Mouse (Mus musculus): Measurements from ENCODE around the gene Cracr2b.

Cracr2b gene

GRCm38 (mm10) chr7:141486239-141486638 lies 25.3 kb downstream of the Cracr2b start:
- no peak for DNase-seq (ENCODE audit: low spot score)

DNA sequence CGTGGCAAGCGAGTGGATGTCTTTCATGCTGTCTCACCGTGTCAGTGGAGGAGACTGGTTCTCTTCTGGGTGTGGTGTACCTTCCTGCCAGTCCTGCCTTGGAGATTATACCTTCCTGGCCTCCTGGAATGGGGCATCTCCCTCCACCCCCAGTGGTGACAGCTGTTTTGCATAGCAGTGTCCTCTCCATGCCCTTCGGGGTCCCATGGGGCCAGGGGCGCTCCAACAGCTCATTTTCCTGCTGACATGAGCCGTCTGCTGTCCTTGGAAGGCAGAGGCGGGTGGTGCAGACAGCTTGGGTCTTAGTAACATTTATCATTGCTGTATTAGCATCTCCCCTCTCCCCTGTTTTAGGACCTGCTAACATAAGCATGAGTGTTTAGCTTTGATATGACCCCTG lies 26.2 kb downstream of the Cracr2b start:
- no peak for DNase-seq (ENCODE audit: low spot score)

DNA sequence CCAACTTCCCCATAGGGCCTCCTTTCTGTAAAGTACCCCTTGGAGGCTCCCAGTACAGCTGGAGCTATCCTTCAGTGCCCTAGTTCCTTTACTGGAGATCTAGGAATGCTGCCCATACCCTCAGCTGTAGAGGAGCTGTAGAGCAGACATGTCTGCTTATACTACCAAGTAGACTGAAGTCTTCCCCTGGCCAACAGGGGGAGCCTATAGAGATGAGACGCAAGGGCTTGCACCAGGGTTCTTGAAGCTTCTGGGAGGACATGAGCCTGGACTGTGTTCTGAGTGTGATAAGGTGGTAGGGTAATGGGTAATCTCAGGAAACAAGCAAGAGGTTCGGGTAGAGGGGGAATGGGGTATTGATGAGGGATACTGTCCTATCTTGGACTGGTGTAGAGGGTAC lies 30.3 kb downstream of the Cracr2b start:
- no peak for DNase-seq (ENCODE audit: low spot score)

DNA sequence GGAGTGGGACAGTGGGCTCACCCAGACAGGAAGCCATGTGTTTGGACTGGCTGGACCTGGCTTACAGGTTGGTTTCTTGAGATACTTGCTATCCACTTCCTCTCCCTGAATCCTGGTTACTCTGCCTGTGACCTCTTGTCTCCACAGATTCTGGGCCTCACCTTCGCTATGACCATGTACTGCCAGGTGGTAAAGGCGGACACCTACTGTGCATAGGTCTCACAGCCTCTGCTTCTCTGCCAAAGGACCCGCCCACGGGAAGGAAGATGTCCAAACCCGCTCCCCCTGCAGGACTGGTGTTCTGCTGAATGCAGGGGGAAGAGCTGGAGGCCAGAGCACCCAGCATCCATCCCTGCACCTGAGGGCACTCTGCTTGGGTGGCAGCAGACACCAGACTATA lies 31.8 kb downstream of the Cracr2b start:
- no peak for DNase-seq (ENCODE audit: low spot score)

GRCm38 (mm10) chr7:141493729-141494128 lies 32.8 kb downstream of the Cracr2b start:
- DNase-seq (ENCODE audit: low spot score) = no peak

DNA sequence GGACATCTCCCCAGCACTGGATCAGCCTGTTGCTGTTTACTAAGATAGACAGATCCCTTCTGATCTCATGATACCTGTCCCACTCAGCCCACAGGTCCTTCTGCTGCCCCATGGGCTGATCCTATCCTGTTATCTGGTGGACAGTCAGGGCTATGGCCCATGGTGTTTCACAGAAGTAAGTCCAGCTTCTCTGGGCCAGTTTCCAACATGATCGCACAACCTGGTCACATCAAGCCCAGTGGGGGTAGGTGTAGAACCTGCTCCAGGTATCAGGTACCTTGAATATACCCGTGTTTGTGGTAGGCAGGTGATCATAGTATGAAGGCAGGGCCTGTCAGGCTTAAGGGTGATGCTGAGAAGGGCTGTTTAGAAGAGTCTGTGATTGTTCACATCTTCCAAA lies 34.5 kb downstream of the Cracr2b start:
- no peak for DNase-seq (ENCODE audit: low spot score)

- no peak for DNase-seq (ENCODE audit: low spot score)
Measured at GRCm38 (mm10) chr7:141495940-141496339, 35.0 kb downstream of the Cracr2b start.

- no peak for DNase-seq (ENCODE audit: low spot score)
Measured at GRCm38 (mm10) chr7:141497600-141497999, 36.7 kb downstream of the Cracr2b start.

GRCm38 (mm10) chr7:141501820-141502555 lies 41.1 kb downstream of the Cracr2b start:
- no peak for DNase-seq (ENCODE audit: low spot score)

- no peak for DNase-seq (ENCODE audit: low spot score)
Measured at GRCm38 (mm10) chr7:141502556-141502905, 41.6 kb downstream of the Cracr2b start.

- no peak for DNase-seq (ENCODE audit: low spot score)
Measured at GRCm38 (mm10) chr7:141506278-141506677, 45.4 kb downstream of the Cracr2b start.

DNA sequence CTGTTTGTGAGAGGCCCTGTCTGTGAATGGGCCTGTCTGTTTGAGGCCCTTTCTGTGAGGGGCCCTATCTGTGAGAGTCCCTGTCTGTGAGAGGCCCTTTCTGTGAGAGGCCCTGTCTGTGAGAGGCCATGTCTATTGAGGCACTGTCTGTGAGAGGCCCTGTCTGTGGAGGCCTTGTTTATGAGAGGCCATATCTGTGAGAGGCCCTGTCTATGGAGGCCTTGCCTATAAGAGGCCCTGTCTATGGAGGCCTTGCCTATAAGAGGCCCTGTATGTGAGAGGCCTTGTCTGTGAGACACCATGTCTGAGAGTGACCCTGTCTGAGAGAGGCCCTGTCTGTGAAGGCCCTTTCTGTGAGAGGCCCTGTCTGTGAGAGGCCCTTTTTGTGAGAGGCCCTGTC lies 47.3 kb downstream of the Cracr2b start:
- DNase-seq (ENCODE audit: low spot score) = no peak

DNA sequence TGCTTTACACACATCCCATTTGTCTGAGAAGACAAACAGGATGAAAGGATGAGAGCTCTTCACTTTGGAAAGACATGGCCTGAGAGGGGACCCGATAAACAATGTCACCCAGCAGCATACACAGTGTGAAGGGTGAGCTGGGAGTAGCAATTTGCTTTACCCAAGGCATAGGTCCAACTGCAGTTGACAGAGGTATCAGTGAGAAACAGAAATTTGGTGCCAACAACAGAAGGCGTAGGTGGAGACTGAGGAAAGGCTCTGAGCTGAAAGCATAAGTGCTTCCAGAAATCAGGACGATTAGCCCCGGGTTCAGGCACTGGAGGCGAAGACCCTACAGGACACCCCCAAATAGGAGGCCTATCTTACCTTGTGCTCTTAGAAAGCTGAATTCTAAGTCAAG lies 49.3 kb downstream of the Cracr2b start:
- DNase-seq (ENCODE audit: low spot score) = no peak

GRCm38 (mm10) chr7:141510681-141511191 lies 49.8 kb downstream of the Cracr2b start:
- no peak for DNase-seq (ENCODE audit: low spot score)
